Comparison of ENCODE assay signal across 13 mouse cellular contexts in genomic region chr11:77371088-77371487, GRCm38 (mm10).
A peak's percentile ranks its signal among the peaks of the same experiment; 100 is the strongest.
DNase-seq lines count a peak whose midpoint lies in the region; ATAC-seq and TF ChIP-seq lines count a peak whose summit lies in the region.
"Had no signal": no experiment of that assay in that cellular context is flagged by ENCODE, and none has a peak within 500 bp of the region (broad histone marks: within the 10 kb centered on the region; RNA-seq: fewer than 3 reads in every experiment).

No protein-coding gene starts in this region.

- no peaks in the 10 kb centered on the region for H3K27me3 ChIP-seq in heart, embryonic 12.5 days (replicated peaks)
- no peaks in the 10 kb centered on the region for H3K27me3 ChIP-seq in heart, embryonic 10.5 days (ENCODE audit: insufficient read depth, poor library complexity, severe bottlenecking)
- no peaks in the 10 kb centered on the region for H3K27me3 ChIP-seq in thymus, adult 2 months (ENCODE audit: control insufficient read depth, insufficient read depth, low read length)
- H3K27me3 ChIP-seq: embryonic facial prominence, embryonic 13.5 days; hindbrain, embryonic 12.5 days; limb, embryonic 13.5 days had no signal

- no peak overlapping the region for H3K9ac ChIP-seq in heart, embryonic 12.5 days
- H3K9ac ChIP-seq: embryonic facial prominence, embryonic 13.5 days; hindbrain, embryonic 12.5 days; limb, embryonic 13.5 days had no signal

- no peak overlapping the region for H3K4me2 ChIP-seq in heart, embryonic 12.5 days
- H3K4me2 ChIP-seq: embryonic facial prominence, embryonic 13.5 days; hindbrain, embryonic 12.5 days; limb, embryonic 13.5 days had no signal

- WGBS in heart, embryonic 12.5 days, result 58% methylated on average over 3 of the region's 3 CpGs
- WGBS in heart, embryonic 10.5 days, result 75% methylated on average over 3 of the region's 3 CpGs
- WGBS in thymus, adult 2 months, result 10% methylated on average over 3 of the region's 3 CpGs

- no peak for ATAC-seq in heart, embryonic 12.5 days (ENCODE audit: insufficient number of reproducible peaks, low FRiP score)
- ATAC-seq in neutrophil, adult 5-6 weeks (ENCODE audit: extremely low read depth, insufficient number of reproducible peaks, low FRiP score, poor library complexity, severe bottlenecking), result peak; percentile 58

- no peaks in the 10 kb centered on the region for H3K36me3 ChIP-seq in heart, embryonic 12.5 days
- H3K36me3 ChIP-seq in heart, embryonic 10.5 days, result no peaks in the 10 kb centered on the region
- H3K36me3 ChIP-seq in thymus, adult 2 months (ENCODE audit: control insufficient read depth, insufficient read depth, low read length), result no peaks in the 10 kb centered on the region
- H3K36me3 ChIP-seq: embryonic facial prominence, embryonic 13.5 days; hindbrain, embryonic 12.5 days; limb, embryonic 13.5 days had no signal

- no peak for TF ChIP-seq CTCF in thymus, adult 2 months (IDR thresholded peaks at IDR 0.05; ENCODE audit: borderline replicate concordance, control insufficient read depth, extremely low read depth, insufficient read depth, low read length, poor library complexity)

- H3K4me1 ChIP-seq in heart, embryonic 12.5 days (replicated peaks), result peaks cover 44% of the 10 kb centered on the region
- peaks cover 46% of the 10 kb centered on the region for H3K4me1 ChIP-seq in heart, embryonic 10.5 days
- H3K4me1 ChIP-seq in thymus, adult 2 months (replicated peaks; ENCODE audit: control insufficient read depth, insufficient read depth, low read length), result peaks cover 8% of the 10 kb centered on the region
- H3K4me1 ChIP-seq: hindbrain, embryonic 12.5 days had no signal

- peak overlapping the region; percentile 21; the same call in 1 of the 2 replicates for H3K27ac ChIP-seq in heart, embryonic 12.5 days (ENCODE audit: poor library complexity, severe bottlenecking)
- H3K27ac ChIP-seq in heart, embryonic 10.5 days, result no peak overlapping the region; the same call in 1 of the 2 replicates
- no peak overlapping the region for H3K27ac ChIP-seq in thymus, adult 2 months (ENCODE audit: control insufficient read depth, insufficient read depth, low read length)
- H3K27ac ChIP-seq: hindbrain, embryonic 12.5 days; limb, embryonic 13.5 days had no signal

- no peak overlapping the region for H3K4me3 ChIP-seq in heart, embryonic 12.5 days
- H3K4me3 ChIP-seq in heart, embryonic 10.5 days, result no peak overlapping the region
- no peak overlapping the region for H3K4me3 ChIP-seq in thymus, adult 2 months (ENCODE audit: control insufficient read depth, insufficient read depth, low read length)
- H3K4me3 ChIP-seq: embryonic facial prominence, embryonic 13.5 days; hindbrain, embryonic 12.5 days; limb, embryonic 13.5 days; myocyte had no signal

- no peaks in the 10 kb centered on the region for H3K9me3 ChIP-seq in heart, embryonic 12.5 days (replicated peaks)
- no peaks in the 10 kb centered on the region for H3K9me3 ChIP-seq in heart, embryonic 10.5 days
- H3K9me3 ChIP-seq: embryonic facial prominence, embryonic 13.5 days; hindbrain, embryonic 12.5 days; limb, embryonic 13.5 days had no signal

- DNase-seq in heart, embryonic 10.5 days (ENCODE audit: low spot score), result no peak
- DNase-seq in thymus, adult 2 months, result peak; percentile 28
- DNase-seq in thymus, adult 18-20 months, result no peak
- peak; percentile 69 for DNase-seq in induced T-regulatory cell, adult 2 months (ENCODE audit: low read depth)
- no peak for DNase-seq in retina, postnatal 1 day
- no peak for DNase-seq in adrenal gland, adult 2 months
- DNase-seq: cerebellum, adult 11 months had no signal

- TF ChIP-seq POLR2A in thymus, adult 2 months (IDR thresholded peaks at IDR 0.05; ENCODE audit: control insufficient read depth, extremely low read depth, insufficient read depth, low read length, poor library complexity), result no peak

Comparison
In these comparisons a context has a peak if more than half of its experiments do, and no peak if none do; other contexts are left out.
1. DNase-seq: peak in thymus, adult 2 months (single experiment) and induced T-regulatory cell, adult 2 months (single experiment); none in heart, embryonic 10.5 days (single experiment), thymus, adult 18-20 months (0 of 2), retina, postnatal 1 day (single experiment) and adrenal gland, adult 2 months (single experiment).